Comparison of ENCODE assay signal across 26 mouse cellular contexts in the genomic region with DNA sequence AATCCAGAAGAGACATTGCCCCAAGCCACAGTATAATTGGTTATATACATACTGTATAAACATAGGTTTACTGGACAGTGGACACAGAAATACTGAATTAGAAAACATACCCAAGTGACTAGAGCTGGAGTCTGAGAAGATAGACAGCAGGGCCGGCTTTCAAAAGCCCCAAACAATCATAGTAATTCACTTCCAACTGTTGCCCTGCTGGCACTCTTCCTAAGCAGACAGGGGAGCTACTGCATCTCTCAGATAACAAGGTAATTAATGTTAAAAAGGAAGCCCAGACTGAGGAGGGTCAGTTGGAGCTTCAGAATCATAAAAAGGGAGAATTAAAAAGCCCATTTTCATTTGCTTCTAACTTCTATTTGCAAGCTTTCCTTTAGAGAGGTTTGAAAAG.
"Had no signal": no experiment of that assay in that cellular context is flagged by ENCODE, and none has a peak within 500 bp of the region (broad histone marks: within the 10 kb centered on the region; RNA-seq: fewer than 3 reads in every experiment).

No protein-coding gene starts in this region.

- ATAC-seq: hindbrain, embryonic 16.5 days; inflammation-experienced regulatory T-cells, adult 6 months; intestine, embryonic 15.5 days; intestine, postnatal 0 days had no signal

- H3K9me3 ChIP-seq: heart, embryonic 10.5 days; heart, embryonic 12.5 days; hindbrain, embryonic 10.5 days; hindbrain, embryonic 12.5 days; intestine, embryonic 15.5 days; limb, embryonic 10.5 days; limb, embryonic 12.5 days had no signal

- H3K4me3 ChIP-seq: gastrocnemius, adult 2 months; heart, embryonic 10.5 days; heart, embryonic 12.5 days; hindbrain, embryonic 10.5 days; hindbrain, embryonic 12.5 days; intestine, embryonic 15.5 days; layer of hippocampus, adult 2 months; left cerebral cortex, adult 2 months; limb, embryonic 10.5 days; limb, embryonic 12.5 days had no signal

- H3K9ac ChIP-seq: heart, embryonic 12.5 days; hindbrain, embryonic 12.5 days; hindbrain, embryonic 14.5 days; intestine, embryonic 15.5 days; limb, embryonic 12.5 days had no signal

- H3K36me3 ChIP-seq: heart, embryonic 10.5 days; heart, embryonic 12.5 days; hindbrain, embryonic 10.5 days; hindbrain, embryonic 12.5 days; intestine, embryonic 15.5 days; limb, embryonic 10.5 days; limb, embryonic 12.5 days had no signal

- H3K27me3 ChIP-seq: heart, embryonic 12.5 days; hindbrain, embryonic 12.5 days; intestine, embryonic 15.5 days; limb, embryonic 12.5 days had no signal

- H3K4me1 ChIP-seq: heart, embryonic 10.5 days; heart, embryonic 12.5 days; hindbrain, embryonic 10.5 days; hindbrain, embryonic 12.5 days; intestine, embryonic 15.5 days; limb, embryonic 10.5 days; limb, embryonic 12.5 days had no signal

- H3K27ac ChIP-seq: gastrocnemius, adult 2 months; heart, embryonic 10.5 days; hindbrain, embryonic 10.5 days; hindbrain, embryonic 12.5 days; hindbrain, embryonic 14.5 days; intestine, embryonic 15.5 days; layer of hippocampus, adult 2 months; left cerebral cortex, adult 2 months; limb, embryonic 10.5 days; limb, embryonic 12.5 days had no signal

- DNase-seq: gastrocnemius, adult 2 months; gastrocnemius, postnatal 10 days; gastrocnemius, postnatal 25 days; heart, adult 18-20 months; heart, postnatal 10 days; heart, postnatal 4 days; kidney, adult 18-20 months; kidney, adult 8-10 months; kidney, postnatal 10 days; kidney, postnatal 25 days; kidney, postnatal 4 days; liver had no signal

- H3K4me2 ChIP-seq: heart, embryonic 12.5 days; hindbrain, embryonic 12.5 days; hindbrain, embryonic 14.5 days; intestine, embryonic 15.5 days; limb, embryonic 12.5 days; liver, embryonic 11.5 days had no signal
